Mouse (Mus musculus): Measurements from ENCODE around the gene D230025D16Rik. TPM values are rescaled to one million over a fixed set of nuclear protein-coding genes. Genes with fewer than 3 reads are reported as not detected.
"Not testable (repeated sequence)": the region's sequence is repeated elsewhere in the genome, so short reads cannot be mapped to it uniquely, and the experiment has no call there.

The D230025D16Rik gene
- polyA plus RNA-seq (2015; fragmentation: Nextera tagmentation; extraction: Ambion mirVana), result 17.7 and 19.6 TPM in 2 replicates

GRCm38 (mm10) chr8:105224413-105225271 is at the start of gene D230025D16Rik:
D230025D16Rik (plus strand) TSS chr8:105225145.
- Histone ChIP-seq H3K27me3 (no peaks in the 10 kb centered on the region), H3K9me3 (replicated peaks) (no peaks in the 10 kb centered on the region), H3K9ac (peak within 1 kb of the TSS; percentile 99), H3K4me3 (peak within 1 kb of the TSS; percentile 99), H3K36me3 (no peaks in the 10 kb centered on the region), H3K27ac (peak within 1 kb of the TSS; percentile 89), H3K4me1 (replicated peaks) (peaks cover 17% of the 10 kb centered on the region), H3K4me2 (peak within 1 kb of the TSS; percentile 69)
- peak; percentile 94 for ATAC-seq (replicated peaks; ENCODE audit: insufficient number of reproducible peaks, insufficient read depth, low FRiP score, low read depth)
- 3% methylated on average over 34 of the region's 34 CpGs for WGBS

DNA sequence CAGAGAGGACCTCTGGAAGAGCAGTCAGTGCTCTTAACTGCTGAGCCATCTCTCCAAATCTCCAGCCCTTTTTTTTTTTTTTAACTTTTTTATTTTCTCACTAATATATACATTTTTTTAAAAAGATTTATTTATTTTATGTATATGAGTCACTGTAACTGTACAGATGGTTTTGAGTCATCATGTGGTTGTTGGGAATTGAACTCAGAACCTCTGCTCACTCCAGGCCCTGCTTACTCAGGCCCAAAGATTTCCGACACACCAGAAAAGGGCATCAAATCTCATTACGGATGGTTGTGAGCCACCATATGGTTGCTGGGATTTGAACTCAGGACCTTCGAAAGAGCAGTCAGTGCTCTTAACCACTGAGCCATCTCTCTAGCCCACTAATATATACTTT is 49.7 kb upstream of the D230025D16Rik start:
- 96% methylated on average over 3 of the region's 3 CpGs for WGBS
- H3K27me3 ChIP-seq, result not testable (repeated sequence)

GRCm38 (mm10) chr8:105178211-105178800 is 46.6 kb upstream of the D230025D16Rik start:
- Histone ChIP-seq H3K27me3 (no peaks in the 10 kb centered on the region), H3K4me2 (no peak overlapping the region), H3K9ac (no peak overlapping the region), H3K36me3 (peaks cover 18% of the 10 kb centered on the region), H3K27ac (no peak overlapping the region), H3K4me3 (no peak overlapping the region), H3K4me1 (replicated peaks) (peaks cover 11% of the 10 kb centered on the region), H3K9me3 (replicated peaks) (no peaks in the 10 kb centered on the region)
- no peak for ATAC-seq (replicated peaks; ENCODE audit: insufficient number of reproducible peaks, insufficient read depth, low FRiP score, low read depth)
- WGBS, result 86% methylated on average over 6 of the region's 6 CpGs

More for the DNA sequence above, 49.7 kb upstream of the D230025D16Rik start:
- not testable (repeated sequence) for H3K27ac ChIP-seq; H3K4me3 ChIP-seq; H3K9ac ChIP-seq; H3K9me3 ChIP-seq (replicated peaks); H3K4me2 ChIP-seq; ATAC-seq (replicated peaks; ENCODE audit: insufficient number of reproducible peaks, insufficient read depth, low FRiP score, low read depth)
- Histone ChIP-seq H3K4me1 (replicated peaks) (peaks cover 16% of the 10 kb centered on the region), H3K36me3 (peaks cover 13% of the 10 kb centered on the region)

DNA sequence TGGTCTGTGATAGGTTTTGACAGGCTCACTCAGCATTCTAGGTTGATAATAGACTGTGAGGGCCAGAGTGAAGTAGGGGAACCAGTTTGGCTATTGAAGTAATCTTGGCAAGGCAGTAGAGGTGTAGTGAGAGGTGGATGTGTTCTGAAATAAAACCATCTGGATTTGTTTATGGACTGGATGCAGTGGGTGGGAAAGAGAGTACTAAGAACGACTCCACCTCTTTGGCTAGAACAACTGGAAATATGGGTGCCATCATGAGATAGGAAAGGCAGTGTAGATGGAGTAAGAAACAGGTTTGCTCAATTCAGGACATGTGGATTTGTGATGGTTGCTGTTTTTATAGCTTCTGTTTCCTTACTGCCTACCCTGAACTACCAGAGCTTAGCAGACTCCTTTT is 42.7 kb upstream of the D230025D16Rik start:
- no peak for ATAC-seq (replicated peaks; ENCODE audit: insufficient number of reproducible peaks, insufficient read depth, low FRiP score, low read depth)
- peaks cover 5% of the 10 kb centered on the region; the same call in 1 of the 2 replicates for H3K4me1 ChIP-seq (replicated peaks)
- no peak overlapping the region for H3K27ac ChIP-seq
- H3K9me3 ChIP-seq (replicated peaks), result no peaks in the 10 kb centered on the region
- no peak overlapping the region for H3K4me3 ChIP-seq
- WGBS, result 67% methylated on average over 1 of the region's 1 CpGs
- no peak overlapping the region for H3K4me2 ChIP-seq
- H3K27me3 ChIP-seq, result no peaks in the 10 kb centered on the region
- H3K9ac ChIP-seq, result no peak overlapping the region
- H3K36me3 ChIP-seq, result peaks cover 13% of the 10 kb centered on the region

GRCm38 (mm10) chr8:105186467-105187005 is 38.4 kb upstream of the D230025D16Rik start:
- Histone ChIP-seq H3K27ac (no peak overlapping the region), H3K9ac (no peak overlapping the region), H3K36me3 (0 out of 2 replicates have a peak, but pooled peaks cover 2% of the 10 kb centered on the region), H3K9me3 (replicated peaks) (no peaks in the 10 kb centered on the region), H3K4me1 (replicated peaks) (peaks cover 5% of the 10 kb centered on the region; the same call in 1 of the 2 replicates), H3K4me2 (no peak overlapping the region), H3K27me3 (no peaks in the 10 kb centered on the region), H3K4me3 (no peak overlapping the region)
- WGBS, result 60% methylated on average over 1 of the region's 1 CpGs
- no peak for ATAC-seq (replicated peaks; ENCODE audit: insufficient number of reproducible peaks, insufficient read depth, low FRiP score, low read depth)

- ATAC-seq (replicated peaks; ENCODE audit: insufficient number of reproducible peaks, insufficient read depth, low FRiP score, low read depth), result no peak
- no peak overlapping the region for H3K4me2 ChIP-seq
- H3K27ac ChIP-seq, result no peak overlapping the region
- WGBS, result 92% methylated on average over 5 of the region's 5 CpGs
- no peak overlapping the region for H3K9ac ChIP-seq
- H3K27me3 ChIP-seq, result no peaks in the 10 kb centered on the region
- H3K4me3 ChIP-seq, result no peak overlapping the region
- H3K36me3 ChIP-seq, result peaks cover 37% of the 10 kb centered on the region
- H3K9me3 ChIP-seq (replicated peaks), result no peaks in the 10 kb centered on the region
- no peaks in the 10 kb centered on the region for H3K4me1 ChIP-seq (replicated peaks)
These were observed 32.8 kb upstream of the D230025D16Rik start for GRCm38 (mm10) chr8:105192182-105192581.

GRCm38 (mm10) chr8:105205748-105206147 is 19.2 kb upstream of the D230025D16Rik start:
- Histone ChIP-seq H3K4me1 (replicated peaks) (peaks cover 6% of the 10 kb centered on the region; the same call in 1 of the 2 replicates), H3K27ac (no peak overlapping the region), H3K36me3 (peaks cover 12% of the 10 kb centered on the region; the same call in 1 of the 2 replicates), H3K9ac (no peak overlapping the region), H3K27me3 (no peaks in the 10 kb centered on the region), H3K9me3 (replicated peaks) (no peaks in the 10 kb centered on the region), H3K4me3 (no peak overlapping the region), H3K4me2 (no peak overlapping the region)
- ATAC-seq (replicated peaks; ENCODE audit: insufficient number of reproducible peaks, insufficient read depth, low FRiP score, low read depth), result no peak
- 71% methylated on average over 1 of the region's 1 CpGs for WGBS

DNA sequence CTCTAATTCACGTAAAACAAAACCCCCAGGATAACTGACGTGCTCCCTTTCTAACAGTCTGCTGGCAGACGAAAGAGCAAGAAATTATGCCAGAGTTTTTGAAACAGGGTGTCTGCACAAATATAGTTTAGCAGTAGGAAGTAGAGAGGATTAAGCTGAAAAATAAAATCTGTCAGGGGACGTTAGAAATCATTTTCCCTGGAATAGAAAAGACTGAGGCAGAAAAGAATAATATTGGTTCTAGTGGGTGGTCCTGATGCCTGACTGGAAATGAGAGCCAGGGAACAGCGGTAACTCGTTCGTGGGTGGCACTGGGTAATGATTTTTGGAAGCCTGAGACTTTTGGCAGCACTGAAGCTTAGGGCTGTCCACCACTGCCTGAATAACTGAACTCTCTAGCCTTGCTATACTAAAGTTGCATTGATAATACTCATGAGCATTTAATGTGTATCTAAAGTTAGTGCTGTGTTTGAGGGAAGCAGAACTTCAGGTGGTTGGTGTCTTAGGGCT is 18.1 kb upstream of the D230025D16Rik start:
- Histone ChIP-seq H3K4me2 (no peak overlapping the region), H3K9ac (no peak overlapping the region), H3K9me3 (replicated peaks) (no peaks in the 10 kb centered on the region), H3K27me3 (no peaks in the 10 kb centered on the region), H3K27ac (no peak overlapping the region), H3K4me3 (no peak overlapping the region), H3K4me1 (replicated peaks) (peaks cover 6% of the 10 kb centered on the region; the same call in 1 of the 2 replicates), H3K36me3 (peaks cover 11% of the 10 kb centered on the region; the same call in 1 of the 2 replicates)
- no peak for ATAC-seq (replicated peaks; ENCODE audit: insufficient number of reproducible peaks, insufficient read depth, low FRiP score, low read depth)
- 76% methylated on average over 7 of the region's 7 CpGs for WGBS

- Histone ChIP-seq H3K9me3 (replicated peaks) (no peaks in the 10 kb centered on the region), H3K9ac (no peak overlapping the region), H3K4me2 (no peak overlapping the region), H3K4me1 (replicated peaks) (peaks cover 6% of the 10 kb centered on the region; the same call in 1 of the 2 replicates), H3K27ac (no peak overlapping the region), H3K36me3 (peaks cover 11% of the 10 kb centered on the region; the same call in 1 of the 2 replicates), H3K4me3 (no peak overlapping the region), H3K27me3 (no peaks in the 10 kb centered on the region)
- WGBS, result 91% methylated on average over 2 of the region's 2 CpGs
- no peak for ATAC-seq (replicated peaks; ENCODE audit: insufficient number of reproducible peaks, insufficient read depth, low FRiP score, low read depth)
These were observed 17.2 kb upstream of the D230025D16Rik start for GRCm38 (mm10) chr8:105207675-105208273.

DNA sequence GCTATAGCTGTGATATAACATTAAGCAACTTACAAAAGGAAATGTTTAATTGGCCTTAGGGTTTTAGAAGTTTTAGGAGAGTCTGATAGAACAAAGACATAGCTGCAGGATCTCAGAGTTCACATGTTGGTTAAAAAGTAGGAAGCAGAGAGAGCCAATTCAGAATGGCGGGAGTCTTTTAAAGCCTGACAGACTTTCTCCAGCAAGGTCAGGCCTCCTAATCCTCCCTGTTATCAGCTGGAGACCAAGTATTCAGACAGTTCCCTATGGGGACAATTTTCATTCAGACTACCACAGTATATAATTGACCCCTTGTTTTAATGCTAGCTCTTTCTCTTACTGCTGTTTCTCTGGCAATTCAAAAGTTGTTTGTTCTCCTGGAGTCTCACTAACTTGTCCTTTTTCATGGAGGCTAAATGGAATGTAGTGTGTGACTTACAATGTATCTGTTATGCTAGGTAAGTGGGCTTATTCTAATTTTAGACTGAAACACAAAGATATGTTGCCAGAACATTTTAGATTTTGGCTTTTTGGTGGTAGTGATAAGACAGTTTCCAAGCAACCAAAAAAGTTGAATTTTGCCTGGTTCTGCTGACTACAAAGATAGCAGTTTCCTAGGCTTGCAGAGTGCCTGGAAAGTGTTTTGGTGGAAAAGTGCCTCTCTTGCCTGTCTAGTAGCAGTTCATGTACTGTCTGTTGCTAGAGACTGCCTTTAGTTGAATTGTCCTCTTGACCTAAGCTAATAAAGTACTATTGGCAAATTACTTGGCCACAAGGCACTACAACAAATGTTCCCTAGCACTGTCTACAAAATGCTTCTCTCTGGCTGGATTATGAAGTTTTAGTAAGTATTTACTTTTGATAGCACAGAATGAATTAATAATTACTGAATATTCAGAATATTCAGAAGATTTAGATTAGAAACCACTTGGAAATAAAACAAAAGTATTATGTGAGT is 15.5 kb upstream of the D230025D16Rik start:
- H3K9me3 ChIP-seq (replicated peaks), result no peaks in the 10 kb centered on the region
- no peak overlapping the region for H3K9ac ChIP-seq
- peaks cover 6% of the 10 kb centered on the region; the same call in 1 of the 2 replicates for H3K4me1 ChIP-seq (replicated peaks)
- H3K4me3 ChIP-seq, result no peak overlapping the region
- H3K4me2 ChIP-seq, result no peak overlapping the region
- no peak for ATAC-seq (replicated peaks; ENCODE audit: insufficient number of reproducible peaks, insufficient read depth, low FRiP score, low read depth)
- no peak overlapping the region for H3K27ac ChIP-seq
- H3K27me3 ChIP-seq, result no peaks in the 10 kb centered on the region
- H3K36me3 ChIP-seq, result peaks cover 11% of the 10 kb centered on the region; the same call in 1 of the 2 replicates
- WGBS, result 48% methylated on average over 1 of the region's 1 CpGs
